Comparison of ENCODE assay signal across 27 mouse cellular contexts in the genomic region with DNA sequence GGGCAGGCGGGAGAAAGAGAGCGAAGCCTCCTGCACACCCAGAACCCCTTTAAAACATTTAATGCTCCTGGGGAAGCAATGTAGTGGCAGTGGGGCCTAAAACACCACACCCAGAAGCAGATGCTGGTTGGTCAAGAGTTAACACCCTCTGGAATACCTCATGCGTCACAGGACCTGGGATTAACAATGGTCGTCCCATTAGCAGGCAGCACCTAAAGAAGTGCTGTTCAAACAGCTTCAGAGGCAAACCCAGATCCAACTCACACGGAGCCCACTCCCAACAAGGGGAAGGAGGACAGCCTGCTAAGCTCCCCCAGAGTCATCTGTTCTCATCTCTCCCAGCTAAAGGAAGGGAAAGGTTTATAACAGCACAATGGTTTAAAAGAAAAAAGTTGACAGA. TPM values are rescaled to one million over a fixed set of nuclear protein-coding genes. Genes with fewer than 3 reads are reported as not detected.
"Had no signal": no experiment of that assay in that cellular context is flagged by ENCODE, and none has a peak within 500 bp of the region (broad histone marks: within the 10 kb centered on the region; RNA-seq: fewer than 3 reads in every experiment).

No protein-coding gene starts in this region.

- H3K27me3 ChIP-seq: hindbrain, embryonic 12.5 days; liver, embryonic 13.5 days had no signal

- H3K9ac ChIP-seq: heart, embryonic 12.5 days; hindbrain, embryonic 12.5 days; hindbrain, embryonic 14.5 days; limb, embryonic 12.5 days; liver, embryonic 13.5 days; liver, embryonic 15.5 days had no signal

- H3K4me2 ChIP-seq: heart, embryonic 12.5 days; hindbrain, embryonic 12.5 days; hindbrain, embryonic 14.5 days; limb, embryonic 12.5 days; liver, embryonic 11.5 days; liver, embryonic 13.5 days; liver, embryonic 15.5 days had no signal

- DNase-seq: gastrocnemius, postnatal 14 days; gastrocnemius, postnatal 36 days; heart, adult 18-20 months; heart, postnatal 10 days; kidney, adult 11 months; kidney, adult 2 months; kidney, adult 9 months; kidney, postnatal 14 days; kidney, postnatal 36 days; layer of hippocampus, adult 9-11 months; layer of hippocampus, postnatal 36 days; liver; liver, embryonic 13.5 days had no signal

- H3K36me3 ChIP-seq: heart, embryonic 12.5 days; hindbrain, embryonic 12.5 days; limb, embryonic 10.5 days; limb, embryonic 12.5 days; liver, embryonic 13.5 days; liver, embryonic 15.5 days had no signal

- ATAC-seq: hindbrain, postnatal 0 days; intestine, embryonic 16.5 days had no signal

- H3K4me3 ChIP-seq: heart, embryonic 12.5 days; hindbrain, embryonic 12.5 days; limb, embryonic 10.5 days; limb, embryonic 12.5 days; liver, embryonic 13.5 days; liver, embryonic 15.5 days had no signal

- H3K4me1 ChIP-seq: liver, embryonic 13.5 days; liver, embryonic 15.5 days had no signal

- H3K9me3 ChIP-seq: heart, embryonic 12.5 days; hindbrain, embryonic 12.5 days; limb, embryonic 10.5 days; limb, embryonic 12.5 days; liver, embryonic 13.5 days; liver, embryonic 15.5 days had no signal

- H3K27ac ChIP-seq: hindbrain, embryonic 12.5 days; hindbrain, embryonic 14.5 days; hindbrain, postnatal 0 days; kidney, postnatal 0 days; limb, embryonic 10.5 days; limb, embryonic 12.5 days; liver, embryonic 13.5 days; liver, embryonic 15.5 days had no signal

RNA-seq across cellular contexts. Expression of a gene that starts 48.1 kb away (rescaled TPM):
- total RNA-seq: gastrocnemius, adult 18-20 months; gastrocnemius, adult 8-10 months; gastrocnemius, postnatal 14 days; gastrocnemius, postnatal 36 days; heart, adult 18-20 months; heart, postnatal 10 days; heart, postnatal 25 days had no signal
- polyA plus RNA-seq: heart, embryonic 12.5 days; large intestine, adult 2 months had no signal
